Mouse (Mus musculus) erythroblast, embryonic 14.5 days (primary cell): Measurements from ENCODE around the gene Exoc5.

Experiments
- GATA1 ChIP-seq: IDR thresholded peaks from 2 replicates; pipeline ENCODE4 v1.6.1; 2012; ENCODE audit warnings: low read length, inconsistent platforms, mixed read lengths
- TAL1 ChIP-seq: IDR thresholded peaks from 3 replicates; pipeline ENCODE4 v1.6.1; 2012; ENCODE audit warnings: low read length, inconsistent platforms, mixed read lengths

GRCm38 (mm10) chr14:48998795-48999194 lies 67.7 kb downstream of the Exoc5 start:
- TF ChIP-seq TAL1: no peak
- TF ChIP-seq GATA1: no peak
